Mouse (Mus musculus) layer of hippocampus, adult 9-10 months (tissue): ENCODE results near the gene Fam196b.

Source experiments
- DNase-seq: peaks from one replicate; pipeline ENCODE4 v3.0.0; 2022; ENCODE audit warnings: low spot score

Fam196b gene

GRCm38 (mm10) chr11:34406309-34406708 lies 91.7 kb downstream of the Fam196b start:
- DNase-seq = no peak

- no peak for DNase-seq
Measured at GRCm38 (mm10) chr11:34406850-34407249, 92.2 kb downstream of the Fam196b start.

DNA sequence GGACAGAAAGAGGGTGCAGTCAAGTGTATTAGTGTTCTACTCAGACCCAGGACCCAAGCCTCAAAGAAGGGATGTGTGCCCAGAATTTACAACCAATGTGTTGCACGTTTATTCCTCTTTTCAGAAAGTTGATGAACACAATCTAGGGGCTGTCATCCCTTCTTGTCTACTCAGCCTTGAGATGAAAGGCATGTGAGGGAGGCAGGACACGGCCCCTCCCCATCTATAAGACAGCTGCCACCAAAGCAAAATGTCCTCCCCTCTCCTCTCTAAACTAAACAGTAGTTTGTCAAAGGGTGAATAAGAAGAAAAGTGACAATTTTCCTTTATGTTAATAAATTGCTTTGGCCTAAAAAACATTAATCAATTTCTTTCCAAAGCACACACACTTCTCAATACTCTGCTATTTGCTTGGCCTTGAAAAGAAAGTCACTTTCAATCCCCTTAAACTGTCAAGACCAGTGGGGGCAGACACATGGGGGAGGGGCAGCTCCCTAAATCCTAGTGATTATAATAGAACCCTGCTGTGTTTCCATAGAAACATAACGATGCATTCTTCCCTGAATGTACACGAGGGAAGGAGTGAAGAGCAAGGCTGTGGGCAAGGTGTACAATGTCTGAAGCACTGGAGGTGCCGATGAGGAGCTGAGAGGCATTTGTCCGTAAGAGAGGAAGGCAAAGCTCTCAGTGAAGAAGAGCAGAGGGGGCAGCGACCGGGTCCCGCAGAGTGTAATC lies 101.4 kb downstream of the Fam196b start:
- no peak for DNase-seq

DNA sequence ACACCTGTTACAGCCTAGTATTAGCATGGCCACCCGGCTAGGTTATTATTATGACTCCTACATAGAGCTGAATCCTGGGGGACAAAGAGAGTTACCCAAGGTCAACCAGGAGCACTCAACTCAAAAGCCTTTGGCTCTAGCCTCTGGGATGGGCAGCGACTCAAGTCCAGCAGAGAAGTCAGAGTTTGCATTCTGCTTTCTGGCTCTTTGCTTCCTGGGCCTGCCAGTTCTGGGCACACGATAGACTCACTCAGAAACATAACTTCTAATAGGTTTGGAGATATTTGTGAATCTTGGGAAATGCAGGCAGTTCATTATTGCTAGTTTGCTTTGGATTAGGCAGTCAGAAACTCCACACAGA lies 102.0 kb downstream of the Fam196b start:
- no peak for DNase-seq

GRCm38 (mm10) chr11:34421061-34421460 lies 106.4 kb downstream of the Fam196b start:
- no peak for DNase-seq

DNA sequence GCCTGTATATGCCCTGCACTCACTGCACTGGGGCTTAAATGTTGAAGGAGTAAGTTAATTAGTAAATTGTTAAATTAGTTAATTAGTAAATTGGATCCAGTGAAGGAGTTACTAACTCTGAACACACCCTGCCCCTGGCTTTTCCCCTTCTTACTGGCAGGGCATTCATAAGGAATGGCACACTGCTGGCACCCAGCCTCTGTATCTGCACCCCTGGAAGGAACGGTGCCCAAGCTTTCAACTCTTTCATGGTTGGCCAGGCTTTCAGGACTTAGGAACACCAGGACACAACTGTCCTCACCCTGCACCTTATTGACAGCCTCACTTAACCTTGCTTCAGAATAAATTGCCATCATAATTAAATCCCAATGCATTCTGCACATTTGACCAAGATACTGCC lies 109.9 kb downstream of the Fam196b start:
- DNase-seq = no peak

- no peak for DNase-seq
Measured at GRCm38 (mm10) chr11:34427212-34427611, 112.6 kb downstream of the Fam196b start.

DNA sequence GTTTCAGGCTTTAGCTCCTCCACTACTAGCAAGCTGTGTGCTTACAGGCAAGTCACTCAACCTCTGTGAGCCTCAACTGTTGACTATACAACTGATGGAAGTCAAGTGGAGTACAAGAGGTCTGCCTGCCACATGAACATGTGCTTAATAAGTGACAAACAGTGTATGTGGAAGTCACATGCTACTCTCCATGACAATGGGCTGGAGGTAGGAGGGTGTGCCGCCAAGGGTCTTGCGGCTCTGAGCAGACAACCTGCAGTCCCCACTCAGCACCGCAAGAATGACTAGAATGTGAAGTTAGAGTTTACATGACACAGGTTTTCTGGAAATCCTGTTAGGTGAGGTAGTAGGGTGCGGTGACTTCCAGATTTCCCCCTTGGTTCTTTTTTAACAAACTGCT lies 116.3 kb downstream of the Fam196b start:
- DNase-seq = no peak

- DNase-seq = no peak
Measured at GRCm38 (mm10) chr11:34431371-34431770, 116.7 kb downstream of the Fam196b start.

- DNase-seq = no peak
Measured at GRCm38 (mm10) chr11:34431978-34432377, 117.4 kb downstream of the Fam196b start.

GRCm38 (mm10) chr11:34437446-34437845 lies 122.8 kb downstream of the Fam196b start:
- no peak for DNase-seq

DNA sequence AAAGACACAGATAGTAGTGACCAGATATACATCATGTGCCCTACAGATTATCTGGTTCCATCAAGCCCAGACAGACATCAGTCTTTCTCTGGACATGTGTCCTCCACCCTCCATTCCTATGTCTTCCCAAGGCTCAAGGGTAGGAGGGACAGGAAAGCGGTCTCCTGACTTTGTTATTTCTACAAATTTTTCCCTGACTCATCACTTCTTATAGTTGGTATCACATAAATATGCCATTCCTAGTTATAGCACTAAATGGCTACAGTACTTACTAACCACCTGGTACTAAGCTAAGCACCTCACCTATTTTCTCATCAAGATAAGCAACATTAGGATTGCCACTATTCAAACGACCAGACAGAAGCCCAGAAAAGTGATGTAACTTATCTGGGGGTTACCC lies 123.8 kb downstream of the Fam196b start:
- DNase-seq = no peak

DNA sequence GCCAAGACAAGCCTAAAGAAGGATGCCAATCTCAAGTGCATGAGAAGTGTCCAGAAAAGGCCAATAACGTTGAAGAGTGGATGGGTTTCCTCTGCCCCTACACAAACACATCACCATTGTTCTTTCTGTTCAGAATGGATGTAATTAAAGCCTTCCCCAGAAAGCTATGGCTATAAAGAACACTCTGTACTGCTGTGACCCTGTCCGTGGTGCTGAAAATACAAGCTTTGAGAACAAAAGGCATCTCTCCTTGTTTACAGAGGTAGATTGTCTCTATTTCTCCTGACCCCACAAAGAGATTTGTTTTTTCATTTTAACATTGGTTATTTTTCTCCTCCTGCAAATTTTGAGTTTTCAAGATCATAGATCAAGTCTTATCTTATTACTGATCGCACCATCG lies 133.3 kb downstream of the Fam196b start:
- peak; percentile 3 for DNase-seq

DNA sequence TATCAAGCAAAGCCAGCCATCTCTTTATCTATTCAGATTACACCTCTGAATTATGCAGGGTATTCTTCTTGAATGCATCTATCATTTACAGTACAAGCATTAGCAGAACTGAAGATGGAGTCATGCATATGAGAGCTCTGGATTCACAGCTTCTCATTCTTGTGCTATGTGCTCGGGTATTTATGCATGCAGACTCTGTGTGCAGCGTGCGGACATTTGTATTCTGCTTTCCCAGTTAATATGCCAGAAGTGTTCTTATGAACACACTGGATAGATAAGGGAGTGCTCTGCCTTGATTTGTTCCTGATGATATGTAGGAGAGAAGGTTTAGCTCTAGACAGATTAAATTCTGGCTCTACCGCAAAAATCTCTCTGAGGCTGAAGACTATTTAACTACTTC lies 135.3 kb downstream of the Fam196b start:
- DNase-seq = no peak

DNA sequence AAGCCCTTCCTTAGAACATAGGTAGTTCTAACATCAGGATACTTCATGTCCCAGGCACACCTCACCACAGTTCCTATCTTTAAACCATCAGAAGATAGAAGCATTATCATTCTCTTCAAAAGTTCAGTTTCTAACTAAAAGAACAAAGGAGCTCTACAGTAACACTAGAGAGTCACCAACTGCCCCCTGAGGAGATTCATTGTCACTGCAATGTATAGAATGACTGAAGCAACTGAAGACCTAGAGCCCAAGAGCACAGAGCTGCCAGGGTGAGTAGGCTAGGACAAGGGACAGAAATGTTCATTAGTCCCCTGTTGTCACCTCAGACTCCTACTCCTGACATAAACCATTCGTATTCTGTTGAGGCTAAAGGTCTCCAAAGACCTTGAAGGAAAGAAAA lies 152.4 kb downstream of the Fam196b start:
- no peak for DNase-seq

- no peak for DNase-seq
Measured at GRCm38 (mm10) chr11:34468571-34468970, 153.9 kb downstream of the Fam196b start.

DNA sequence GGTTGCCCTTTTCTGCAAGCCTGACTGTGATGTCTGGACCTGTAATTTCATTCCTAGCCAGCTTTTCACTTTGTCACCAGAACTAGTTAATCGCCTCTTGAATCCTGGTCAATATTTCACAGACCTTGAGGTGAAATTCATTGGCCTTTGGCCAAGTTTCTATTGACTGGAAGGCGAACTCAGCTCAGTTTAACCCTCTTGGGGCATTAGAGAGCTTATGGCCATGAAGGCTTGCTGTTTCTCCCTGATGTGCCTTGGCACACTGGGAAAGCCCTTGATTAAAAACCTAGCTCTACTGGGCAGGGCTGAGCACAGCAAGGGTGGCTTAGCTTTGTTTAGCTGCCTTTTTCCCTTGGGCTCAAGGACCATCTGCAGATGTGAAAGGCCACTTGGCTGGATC lies 155.2 kb downstream of the Fam196b start:
- DNase-seq = no peak
